Mouse (Mus musculus): ENCODE data around the gene Dnttip2. TPM values are rescaled to one million over a fixed set of nuclear protein-coding genes. Genes with fewer than 3 reads are reported as not detected.
"Not testable (repeated sequence)": the region's sequence is repeated elsewhere in the genome, so short reads cannot be mapped to it uniquely, and the experiment has no call there.

Dnttip2 gene
- 4.4 and 5.5 TPM in 2 replicates for polyA plus RNA-seq (2012; rRNA removed)

- peak; percentile 84 to 86 for DNase-seq (ENCODE audit: low read depth in 1 of 2, low spot score in 2 of 2)
- WGBS, result under 1% methylated on average over 57 of the region's 57 CpGs
- 0 out of 2 replicates have a peak, but pooled peaks cover 7% of the 10 kb centered on the region for H3K4me1 ChIP-seq (ENCODE audit: control insufficient read depth, insufficient read depth, insufficient read length)
Observed at GRCm38 (mm10) chr3:122274241-122275024, at the start of gene Dnttip2. Gene Dnttip2 (plus strand): TSS chr3:122274388.

GRCm38 (mm10) chr3:122226972-122227371 is 47.2 kb upstream of the Dnttip2 start:
- DNase-seq (ENCODE audit: low read depth in 1 of 2, low spot score in 2 of 2); H3K4me3 ChIP-seq (ENCODE audit: extremely low read depth, insufficient read depth, insufficient read length); H3K36me3 ChIP-seq (ENCODE audit: control insufficient read depth, insufficient read depth, low read length); H3K27me3 ChIP-seq (ENCODE audit: control insufficient read depth, insufficient read depth, low read length); H3K27ac ChIP-seq (ENCODE audit: insufficient read depth, low read length); H3K4me1 ChIP-seq (ENCODE audit: control insufficient read depth, insufficient read depth, insufficient read length): not testable (repeated sequence)
- 80% methylated on average over 6 of the region's 6 CpGs for WGBS

More at GRCm38 (mm10) chr3:122274241-122275024, at the start of gene Dnttip2:
- Histone ChIP-seq H3K36me3 (ENCODE audit: control insufficient read depth, insufficient read depth, low read length) (peaks cover 21% of the 10 kb centered on the region), H3K27me3 (ENCODE audit: control insufficient read depth, insufficient read depth, low read length) (no peaks in the 10 kb centered on the region), H3K27ac (ENCODE audit: insufficient read depth, low read length) (peak within 1 kb of the TSS; percentile 77), H3K4me3 (ENCODE audit: extremely low read depth, insufficient read depth, insufficient read length) (peak within 1 kb of the TSS; percentile 91)
- TF ChIP-seq CTCF (IDR thresholded peaks at IDR 0.05; ENCODE audit: extremely low read depth, insufficient read depth, insufficient read length, insufficient replicate concordance) (no peak), POLR2A (IDR thresholded peaks at IDR 0.05; ENCODE audit: low read depth, low read length) (peak; percentile 52)

GRCm38 (mm10) chr3:122235772-122236171 is 38.4 kb upstream of the Dnttip2 start:
- no peak for DNase-seq (ENCODE audit: low read depth in 1 of 2, low spot score in 2 of 2)
- H3K27ac ChIP-seq (ENCODE audit: insufficient read depth, low read length), result no peak overlapping the region
- TF ChIP-seq POLR2A (IDR thresholded peaks at IDR 0.05; ENCODE audit: low read depth, low read length) (no peak), CTCF (IDR thresholded peaks at IDR 0.05; ENCODE audit: extremely low read depth, insufficient read depth, insufficient read length, insufficient replicate concordance) (no peak)
- WGBS, result 28% methylated on average over 1 of the region's 1 CpGs
- no peaks in the 10 kb centered on the region for H3K27me3 ChIP-seq (ENCODE audit: control insufficient read depth, insufficient read depth, low read length)
- H3K4me1 ChIP-seq (ENCODE audit: control insufficient read depth, insufficient read depth, insufficient read length), result no peaks in the 10 kb centered on the region
- no peaks in the 10 kb centered on the region for H3K36me3 ChIP-seq (ENCODE audit: control insufficient read depth, insufficient read depth, low read length)
- no peak overlapping the region for H3K4me3 ChIP-seq (ENCODE audit: extremely low read depth, insufficient read depth, insufficient read length)

- no peaks in the 10 kb centered on the region for H3K36me3 ChIP-seq (ENCODE audit: control insufficient read depth, insufficient read depth, low read length)
- DNase-seq (ENCODE audit: low read depth in 1 of 2, low spot score in 2 of 2), result no peak
- H3K4me1 ChIP-seq (ENCODE audit: control insufficient read depth, insufficient read depth, insufficient read length), result no peaks in the 10 kb centered on the region; the same call in 1 of the 2 replicates
- no peaks in the 10 kb centered on the region for H3K27me3 ChIP-seq (ENCODE audit: control insufficient read depth, insufficient read depth, low read length)
- H3K27ac ChIP-seq (ENCODE audit: insufficient read depth, low read length), result no peak overlapping the region
- no peak overlapping the region for H3K4me3 ChIP-seq (ENCODE audit: extremely low read depth, insufficient read depth, insufficient read length)
- 63% methylated on average over 6 of the region's 6 CpGs for WGBS
- no peak for TF ChIP-seq CTCF (IDR thresholded peaks at IDR 0.05; ENCODE audit: extremely low read depth, insufficient read depth, insufficient read length, insufficient replicate concordance)
- no peak for TF ChIP-seq POLR2A (IDR thresholded peaks at IDR 0.05; ENCODE audit: low read depth, low read length)
Observed at GRCm38 (mm10) chr3:122242876-122243275, 31.3 kb upstream of the Dnttip2 start.

GRCm38 (mm10) chr3:122243416-122244167 is 30.6 kb upstream of the Dnttip2 start:
- Histone ChIP-seq H3K36me3 (ENCODE audit: control insufficient read depth, insufficient read depth, low read length) (no peaks in the 10 kb centered on the region), H3K4me1 (ENCODE audit: control insufficient read depth, insufficient read depth, insufficient read length) (no peaks in the 10 kb centered on the region; the same call in 1 of the 2 replicates), H3K4me3 (ENCODE audit: extremely low read depth, insufficient read depth, insufficient read length) (no peak overlapping the region), H3K27ac (ENCODE audit: insufficient read depth, low read length) (no peak overlapping the region), H3K27me3 (ENCODE audit: control insufficient read depth, insufficient read depth, low read length) (no peaks in the 10 kb centered on the region)
- 54% methylated on average over 14 of the region's 14 CpGs for whole genome bisulfite sequencing
- DNase-seq (ENCODE audit: low read depth in 1 of 2, low spot score in 2 of 2), result no peak
- TF ChIP-seq CTCF (IDR thresholded peaks at IDR 0.05; ENCODE audit: extremely low read depth, insufficient read depth, insufficient read length, insufficient replicate concordance) (no peak), POLR2A (IDR thresholded peaks at IDR 0.05; ENCODE audit: low read depth, low read length) (no peak)

- no peak for TF ChIP-seq POLR2A (IDR thresholded peaks at IDR 0.05; ENCODE audit: low read depth, low read length)
- TF ChIP-seq CTCF (IDR thresholded peaks at IDR 0.05; ENCODE audit: extremely low read depth, insufficient read depth, insufficient read length, insufficient replicate concordance), result no peak
- Histone ChIP-seq H3K36me3 (ENCODE audit: control insufficient read depth, insufficient read depth, low read length) (no peaks in the 10 kb centered on the region), H3K27ac (ENCODE audit: insufficient read depth, low read length) (no peak overlapping the region), H3K4me1 (ENCODE audit: control insufficient read depth, insufficient read depth, insufficient read length) (no peaks in the 10 kb centered on the region; the same call in 1 of the 2 replicates), H3K4me3 (ENCODE audit: extremely low read depth, insufficient read depth, insufficient read length) (no peak overlapping the region), H3K27me3 (ENCODE audit: control insufficient read depth, insufficient read depth, low read length) (no peaks in the 10 kb centered on the region)
- DNase-seq (ENCODE audit: low read depth in 1 of 2, low spot score in 2 of 2), result peak in 1 of 2 experiments; percentile 0
- WGBS, result 48% methylated on average over 6 of the region's 6 CpGs
Observed at GRCm38 (mm10) chr3:122244759-122245158, 29.4 kb upstream of the Dnttip2 start.
